Mouse (Mus musculus): Measurements from ENCODE around the gene Ptms.

Gene Ptms

DNA sequence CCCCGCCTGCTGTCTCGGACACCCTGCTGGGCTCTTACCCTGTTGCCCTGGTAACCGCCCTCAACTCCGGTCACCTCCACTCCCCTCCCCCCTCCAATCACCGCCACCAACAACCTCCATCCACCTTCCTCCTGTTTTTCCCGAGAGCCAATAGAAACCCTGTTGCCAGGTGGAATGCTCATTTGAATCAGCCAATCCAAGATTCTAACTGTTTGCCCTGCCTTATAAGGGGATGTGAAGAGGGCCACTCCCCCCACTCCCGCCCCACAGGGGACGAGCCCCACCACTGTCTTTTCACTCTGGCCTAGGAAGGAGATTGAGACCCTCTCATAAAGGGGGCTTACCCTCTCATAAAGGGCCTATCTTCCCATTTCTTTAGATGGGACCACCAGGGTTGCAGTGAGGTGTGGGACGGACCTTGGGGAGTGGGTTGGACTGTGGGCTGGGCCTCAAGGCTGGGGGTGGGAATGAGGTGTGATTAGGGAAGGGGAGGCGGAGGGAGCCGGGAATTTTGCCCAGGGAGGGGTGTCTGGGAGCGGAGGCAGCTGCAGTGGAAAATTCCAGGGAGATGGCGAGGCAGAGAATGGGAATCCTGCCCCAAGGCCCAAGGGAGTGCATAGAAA, at the start of gene Ptms:
Gene Ptms, minus strand, starts transcription at position 409 of the 623 bp plus-strand sequence.
- peak; percentile 79 to 90 for DNase-seq (ENCODE audit: low spot score in 2 of 2)

DNA sequence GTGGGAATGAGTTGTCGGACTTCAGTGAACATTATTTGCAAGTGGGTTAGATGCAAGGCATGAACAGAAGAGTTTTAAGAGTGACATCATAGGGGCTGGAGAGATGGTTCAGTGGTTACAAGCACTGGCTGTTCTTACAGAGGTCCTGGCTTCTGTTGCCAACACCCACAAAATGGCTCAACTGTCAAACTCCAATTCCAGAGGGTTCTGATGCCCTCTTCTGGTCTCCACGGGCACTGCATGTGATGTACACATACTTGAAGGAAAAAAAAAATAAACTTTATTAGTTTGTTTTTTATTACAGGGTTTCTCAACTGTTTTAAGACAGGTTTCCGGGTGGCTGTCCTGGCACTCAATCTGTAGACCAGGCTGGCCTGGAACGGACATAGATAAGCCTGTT, 47.9 kb upstream of the Ptms start:
- peak in 1 of 2 experiments; percentile 36 for DNase-seq (ENCODE audit: low spot score in 2 of 2)

DNA sequence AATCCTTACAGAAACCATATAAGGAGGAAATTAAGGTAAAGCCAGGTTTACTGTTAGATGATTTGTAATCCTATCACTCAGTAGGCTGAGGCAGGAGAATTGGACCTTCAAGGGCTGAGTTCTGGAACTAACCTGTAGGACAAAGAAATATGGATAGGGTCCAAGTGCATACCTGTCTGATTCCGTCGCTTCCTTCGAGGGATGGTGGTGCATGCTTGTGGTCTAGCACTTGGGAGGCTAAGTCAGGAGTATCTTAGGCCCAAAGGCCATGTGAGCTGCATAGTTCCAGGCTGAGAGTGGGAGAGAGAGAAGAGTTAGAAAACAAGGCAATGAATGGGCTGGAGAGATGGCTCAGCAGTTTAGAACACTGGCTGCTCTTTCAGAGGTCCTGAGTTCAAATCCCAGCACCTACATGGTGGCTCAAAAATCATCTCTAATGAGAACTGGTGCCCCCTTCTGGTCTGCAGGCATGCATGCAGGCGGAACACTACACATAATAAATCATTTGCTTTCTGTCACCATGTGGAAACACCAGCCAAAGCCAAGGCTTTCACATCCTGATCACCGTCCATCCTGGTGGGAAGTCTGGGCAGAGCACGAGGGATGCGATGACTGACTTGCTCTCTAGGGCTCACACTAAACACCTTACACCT, 46.7 kb upstream of the Ptms start:
- no peak for DNase-seq (ENCODE audit: low spot score in 2 of 2)

- no peak for DNase-seq (ENCODE audit: low spot score in 2 of 2)
Measured at GRCm38 (mm10) chr6:124965747-124966146, 45.8 kb upstream of the Ptms start.

GRCm38 (mm10) chr6:124965088-124965719, 45.3 kb upstream of the Ptms start, which contains the start of gene Cops7a:
Cops7a (minus strand) TSS chr6:124965538.
- peak; percentile 94 to 96 for DNase-seq (ENCODE audit: low spot score in 2 of 2)

DNA sequence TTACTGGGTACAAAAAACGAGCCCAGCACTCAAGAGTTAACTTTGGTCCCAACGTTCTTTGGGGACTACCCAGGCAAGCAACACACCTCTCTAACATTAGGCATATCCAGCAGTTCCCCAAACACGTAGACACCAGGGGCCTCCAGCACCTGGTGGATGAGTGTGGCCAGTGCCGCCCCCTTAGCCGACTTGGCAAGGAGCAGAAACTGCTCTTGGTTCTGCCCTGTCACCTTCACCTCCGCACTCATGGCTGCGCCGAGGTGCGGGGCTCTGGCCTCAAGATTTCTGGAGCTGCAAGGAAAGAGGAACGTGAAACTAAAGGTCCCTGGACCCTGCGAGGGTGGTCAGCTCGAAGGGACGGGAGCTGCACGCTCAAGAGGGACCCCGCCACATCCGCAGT, 44.7 kb upstream of the Ptms start:
- no peak for DNase-seq (ENCODE audit: low spot score in 2 of 2)

- DNase-seq (ENCODE audit: low spot score in 2 of 2) = no peak
Measured at GRCm38 (mm10) chr6:124961021-124961420, 41.1 kb upstream of the Ptms start.

DNA sequence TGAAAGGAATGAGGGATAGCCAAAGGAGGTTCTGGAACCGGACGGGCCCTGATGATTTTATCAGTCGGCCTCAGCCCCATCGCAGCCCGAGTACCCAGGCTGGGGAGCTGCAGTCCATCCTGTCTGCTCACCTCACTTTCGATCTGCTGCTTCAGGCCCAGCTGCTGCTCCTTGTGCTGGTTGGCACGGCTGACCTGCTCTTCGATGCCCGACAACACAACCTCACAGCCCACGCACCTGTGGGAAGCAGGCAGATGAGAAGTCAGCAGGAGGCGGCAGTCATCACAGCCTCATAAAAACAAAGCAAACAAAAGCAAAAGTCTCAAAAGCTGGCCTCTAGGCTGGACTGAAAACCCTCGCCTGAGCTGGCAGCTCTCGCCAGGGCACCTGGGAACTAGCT, 40.1 kb upstream of the Ptms start:
- DNase-seq (ENCODE audit: low spot score in 2 of 2) = no peak

DNA sequence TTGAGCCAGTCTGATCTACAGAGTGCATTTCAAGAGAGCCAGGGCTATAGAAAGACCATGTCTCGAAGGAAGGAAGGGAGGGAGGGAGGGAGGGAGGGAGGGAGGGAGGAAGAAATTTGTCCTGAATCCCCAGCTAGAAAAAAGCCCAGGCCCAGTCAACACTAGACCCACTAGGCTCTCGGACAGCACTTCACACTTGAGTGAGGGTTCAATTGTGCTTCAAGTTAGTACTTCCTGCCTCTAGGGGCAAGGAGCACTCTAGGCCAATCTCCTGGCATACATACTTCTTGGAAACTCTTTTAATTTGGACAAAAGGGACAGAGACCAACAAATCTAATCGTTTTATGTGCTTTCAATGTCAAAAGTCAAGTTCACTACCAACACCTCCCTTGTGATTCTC, 38.2 kb upstream of the Ptms start:
- DNase-seq (ENCODE audit: low spot score in 2 of 2) = no peak

- DNase-seq (ENCODE audit: low spot score in 2 of 2) = no peak
Measured at GRCm38 (mm10) chr6:124955212-124955611, 35.3 kb upstream of the Ptms start.

DNA sequence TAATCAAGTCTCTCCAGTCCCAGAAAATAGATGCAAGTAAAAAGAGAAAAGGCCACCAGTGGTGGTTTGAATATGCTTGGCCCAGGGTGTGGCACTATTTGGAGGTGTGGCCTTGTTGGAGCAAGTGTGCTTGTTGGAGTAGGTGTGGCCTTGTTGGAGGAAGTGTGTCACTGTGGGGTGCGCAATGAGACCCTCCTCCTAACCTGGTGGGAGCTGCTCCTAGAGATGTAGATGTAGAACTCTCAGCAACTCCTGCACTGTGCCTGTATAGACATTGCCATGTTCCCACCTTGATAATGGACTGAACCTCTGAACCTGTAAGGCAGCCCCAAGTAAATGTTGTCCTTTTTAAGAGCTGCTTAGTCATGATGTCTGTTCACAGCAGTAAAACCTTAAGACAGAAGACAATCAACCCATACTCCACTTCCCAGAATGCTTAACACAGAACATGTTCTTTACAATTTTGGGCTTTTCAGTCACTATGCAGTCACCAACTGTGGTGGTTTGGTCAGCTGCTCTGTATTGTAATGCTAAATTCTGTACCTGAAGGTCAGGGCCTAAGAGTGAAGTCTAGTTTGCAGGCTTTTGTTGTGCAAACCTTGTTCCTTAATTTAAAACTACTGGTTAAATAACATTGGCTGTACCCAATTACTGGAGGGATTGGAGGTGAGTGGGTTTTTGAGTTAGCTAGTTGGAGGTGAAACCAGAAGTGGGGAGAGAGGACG, 34.2 kb upstream of the Ptms start:
- no peak for DNase-seq (ENCODE audit: low spot score in 2 of 2)

DNA sequence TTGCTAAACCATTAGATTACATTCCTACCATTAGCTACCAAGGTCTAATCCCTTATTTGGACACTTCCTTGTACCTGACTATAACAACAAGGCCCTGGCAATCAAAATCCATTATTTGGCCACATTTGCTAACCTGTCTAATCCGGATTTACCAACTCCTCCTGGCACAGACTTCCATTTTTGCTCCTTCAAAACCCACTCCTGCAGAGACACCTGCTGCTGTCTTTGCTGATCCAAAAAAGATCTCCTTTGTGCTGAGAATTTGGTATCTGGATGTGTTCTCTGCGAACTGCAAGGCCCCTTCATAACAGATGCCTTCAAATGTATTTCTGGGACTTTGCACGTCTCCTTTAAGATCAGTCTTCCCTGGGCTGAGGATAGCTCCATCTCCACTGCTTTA, 23.6 kb upstream of the Ptms start:
- DNase-seq (ENCODE audit: low spot score in 2 of 2) = no peak

GRCm38 (mm10) chr6:124941679-124942078, 21.8 kb upstream of the Ptms start:
- no peak for DNase-seq (ENCODE audit: low spot score in 2 of 2)

DNA sequence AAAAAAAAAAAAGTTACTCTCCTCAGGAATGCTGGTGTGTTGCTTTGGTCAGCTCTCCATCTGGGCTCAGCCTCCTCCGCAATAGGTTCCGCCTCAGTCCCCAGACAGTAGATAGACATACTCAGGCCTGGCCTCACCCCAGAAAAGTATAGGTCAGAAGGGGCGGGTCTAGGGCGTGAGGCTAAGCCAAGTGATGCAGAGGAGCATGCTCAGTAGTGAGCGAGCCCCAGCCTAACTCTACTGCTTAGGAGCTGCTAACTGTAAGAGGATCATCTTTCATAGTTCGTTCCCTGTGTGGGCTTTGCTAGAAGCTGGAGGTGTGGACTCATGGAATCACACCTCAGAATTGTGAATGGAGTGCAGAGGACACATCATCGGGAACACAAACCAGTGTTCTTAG, 18.7 kb upstream of the Ptms start:
- no peak for DNase-seq (ENCODE audit: low spot score in 2 of 2)

DNA sequence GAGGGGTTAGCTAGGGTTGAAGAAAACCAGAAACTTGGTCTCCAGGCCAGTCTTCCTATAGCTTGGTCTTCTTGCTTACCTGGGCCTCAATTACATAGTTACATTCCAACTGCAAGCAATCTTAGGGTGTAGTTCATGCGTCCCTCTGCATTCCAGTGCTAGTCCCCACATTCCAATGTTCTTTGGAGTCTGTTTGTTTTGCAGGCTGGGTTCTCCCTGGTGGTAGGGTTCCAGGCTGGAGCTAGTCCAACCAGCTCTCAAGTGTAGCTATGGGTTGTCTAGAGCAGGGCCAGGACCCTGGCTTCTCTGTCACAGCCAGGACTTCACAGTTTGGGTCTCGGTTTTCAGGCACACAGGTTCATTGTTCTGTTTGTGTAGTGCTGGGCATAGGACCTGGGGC, 17.6 kb upstream of the Ptms start:
- DNase-seq (ENCODE audit: low spot score in 2 of 2) = no peak

DNA sequence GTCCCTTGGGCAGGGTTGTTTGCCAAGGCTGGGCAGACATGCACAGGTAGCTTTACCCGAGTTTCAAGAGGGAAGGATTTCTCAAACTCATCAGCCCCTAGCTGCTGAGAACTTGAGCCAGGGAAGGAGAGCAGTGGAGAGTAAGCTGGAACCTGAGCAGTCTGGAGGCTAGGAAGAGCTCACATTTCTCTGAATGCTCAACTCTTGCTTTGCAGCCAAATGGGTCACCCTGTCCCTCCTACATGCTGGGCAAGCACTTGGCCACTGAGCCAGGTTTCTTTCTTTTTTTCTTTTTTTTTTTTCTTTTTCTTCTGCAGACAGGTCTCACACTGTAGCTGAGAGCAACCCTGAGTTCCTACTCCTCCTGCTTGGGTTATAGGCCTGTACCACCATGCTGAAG, 16.8 kb upstream of the Ptms start:
- no peak for DNase-seq (ENCODE audit: low spot score in 2 of 2)

- no peak for DNase-seq (ENCODE audit: low spot score in 2 of 2)
Measured at GRCm38 (mm10) chr6:124934670-124935069, 14.8 kb upstream of the Ptms start.

DNA sequence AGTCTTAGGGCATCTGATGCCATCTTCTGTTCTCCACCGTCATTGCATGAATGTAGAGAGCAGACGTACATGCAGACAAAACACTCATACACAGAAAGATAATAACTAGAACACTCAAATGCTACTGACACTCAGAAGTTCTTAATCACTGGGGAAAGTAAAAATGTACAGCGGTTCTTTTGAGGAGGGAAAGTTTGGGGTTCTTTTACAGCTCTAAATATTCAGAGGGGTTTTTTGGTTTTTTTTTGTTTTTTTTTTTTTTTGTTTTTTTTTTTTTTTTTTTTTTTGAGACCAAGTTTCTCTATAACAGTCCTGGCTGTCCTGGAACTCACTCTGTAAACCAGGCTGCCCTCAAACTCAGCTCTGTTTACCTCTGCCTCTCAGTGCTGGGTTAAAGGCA, 13.2 kb upstream of the Ptms start:
- DNase-seq (ENCODE audit: low spot score in 2 of 2) = no peak

GRCm38 (mm10) chr6:124932314-124932695, 12.4 kb upstream of the Ptms start:
- no peak for DNase-seq (ENCODE audit: low spot score in 2 of 2)

GRCm38 (mm10) chr6:124931525-124932313, 11.8 kb upstream of the Ptms start:
- DNase-seq (ENCODE audit: low spot score in 2 of 2) = peak in 1 of 2 experiments; percentile 33

GRCm38 (mm10) chr6:124930754-124931524, 11.0 kb upstream of the Ptms start, which contains the start of gene Mlf2:
Mlf2 (plus strand) TSS chr6:124931386.
- DNase-seq (ENCODE audit: low spot score in 2 of 2) = peak; percentile 99
